Mouse (Mus musculus) left cerebral cortex, adult 18-20 months (tissue): ENCODE results near the gene Actn4. TPM values are rescaled to one million over a fixed set of nuclear protein-coding genes. Genes with fewer than 3 reads are reported as not detected.
"Not testable (repeated sequence)": the region's sequence is repeated elsewhere in the genome, so short reads cannot be mapped to it uniquely, and the experiment has no call there.

ENCODE experiments used
- DNase-seq, 2 experiments: peaks; one replicate each; pipeline ENCODE4 v3.0.0; 2021 to 2022; ENCODE audit warnings: low spot score in 2 of 2, mixed read lengths in 1 of 2
- total RNA-seq, 2 experiments: library from RNA; stranded (reverse); gene quantifications; 2 replicates each; pipeline ENCODE4 v1.2.3; 2021

The Actn4 gene
- total RNA-seq, 2 experiments from 2014 or later = 192 TPM

DNA sequence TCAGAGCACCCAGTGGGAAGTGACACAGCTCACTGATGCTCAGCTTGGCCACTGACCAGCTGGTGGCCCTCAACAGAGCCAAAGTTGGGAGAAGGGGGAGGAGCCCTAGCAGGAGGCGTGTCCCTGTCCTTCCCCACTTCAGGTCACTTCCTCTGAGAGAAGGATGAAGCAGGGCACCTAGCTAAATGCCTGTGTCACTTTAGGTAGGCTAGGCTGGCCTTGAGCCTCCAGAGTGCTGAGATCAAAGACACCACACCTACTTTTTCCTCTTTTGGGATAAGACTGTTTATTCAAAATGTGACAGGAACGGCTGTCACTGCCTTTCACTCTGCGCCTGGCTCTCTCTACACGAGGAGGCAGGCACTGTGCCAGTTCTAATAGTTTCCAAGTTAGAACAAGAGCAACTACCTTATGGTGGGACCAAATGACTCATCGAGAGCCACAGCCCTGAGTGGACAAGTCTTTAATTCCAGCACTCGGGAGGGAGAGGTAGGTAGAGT is 9.7 kb upstream of the Actn4 start:
- no peak for DNase-seq

DNA sequence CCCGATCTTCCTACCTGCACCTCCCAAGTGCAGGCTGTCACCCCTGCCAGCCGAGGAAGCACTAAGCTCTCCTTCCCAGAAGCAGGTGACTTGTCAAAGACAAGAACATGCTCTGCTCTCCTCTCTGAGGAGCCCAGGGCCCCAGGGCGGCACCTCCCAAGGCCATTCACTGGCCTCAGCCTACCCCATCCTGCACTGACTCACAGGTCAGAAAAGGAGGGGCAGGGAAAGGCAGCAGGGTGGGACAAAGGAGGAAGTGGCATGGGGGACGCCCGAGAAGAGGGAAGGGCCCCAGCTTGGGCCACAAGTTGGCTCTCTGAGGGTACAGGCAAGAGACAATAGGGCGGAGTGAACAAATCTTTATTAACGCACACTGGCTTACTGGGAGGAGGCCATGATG is 8.9 kb upstream of the Actn4 start:
- DNase-seq = no peak

DNA sequence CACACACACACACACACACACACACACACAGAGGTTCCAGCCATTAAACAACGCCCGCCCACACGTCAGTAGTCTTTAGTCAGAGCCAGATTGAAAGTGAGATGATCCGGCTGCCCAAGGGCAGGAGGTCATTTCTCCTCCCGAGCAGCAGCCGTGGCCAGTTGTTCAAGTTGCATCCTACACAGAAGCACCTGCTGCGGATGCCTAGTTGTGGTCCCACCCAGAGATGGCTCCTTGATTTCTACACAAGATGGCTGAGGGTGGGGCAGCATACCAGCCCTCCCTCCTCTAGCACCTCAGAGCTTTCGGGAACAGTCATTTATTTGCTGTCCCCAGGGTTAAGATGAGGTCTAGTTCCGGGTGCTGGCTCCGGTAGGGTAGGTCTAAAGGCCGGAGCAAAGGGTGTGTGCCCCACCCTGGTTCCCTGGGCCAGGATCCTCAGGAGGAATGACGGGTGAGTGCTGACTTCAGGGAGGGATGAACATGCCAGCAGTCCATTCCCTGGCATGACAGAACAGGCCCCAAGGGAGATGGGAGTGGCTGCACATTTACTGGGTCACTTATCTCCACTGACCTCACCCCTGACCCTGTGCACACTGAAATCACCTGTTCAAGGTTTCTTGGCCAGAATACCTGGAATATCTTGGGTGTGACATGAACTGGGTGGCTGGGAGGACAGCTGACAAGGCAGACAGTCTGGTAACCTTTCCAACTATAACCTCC is 7.7 kb upstream of the Actn4 start:
- DNase-seq = no peak

DNA sequence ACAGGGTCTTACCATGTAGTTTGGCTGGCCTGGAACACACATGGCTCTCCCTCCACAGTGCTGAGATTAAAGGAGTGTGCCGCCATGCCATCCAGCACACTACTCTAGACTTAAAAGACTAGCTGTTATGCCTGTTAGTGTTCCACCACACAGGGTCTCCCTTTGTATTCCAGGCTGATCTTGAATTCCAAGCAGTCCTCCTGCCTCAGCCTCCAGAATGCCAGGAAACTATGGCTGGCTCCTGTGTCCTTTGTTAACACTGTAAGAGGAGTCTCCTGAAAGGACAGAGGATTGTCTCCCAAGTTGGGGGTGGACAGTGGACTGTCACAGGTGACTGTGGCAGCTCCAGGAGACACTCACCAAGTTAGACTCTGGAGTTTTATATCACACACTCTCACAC is 7.1 kb upstream of the Actn4 start:
- no peak for DNase-seq

DNA sequence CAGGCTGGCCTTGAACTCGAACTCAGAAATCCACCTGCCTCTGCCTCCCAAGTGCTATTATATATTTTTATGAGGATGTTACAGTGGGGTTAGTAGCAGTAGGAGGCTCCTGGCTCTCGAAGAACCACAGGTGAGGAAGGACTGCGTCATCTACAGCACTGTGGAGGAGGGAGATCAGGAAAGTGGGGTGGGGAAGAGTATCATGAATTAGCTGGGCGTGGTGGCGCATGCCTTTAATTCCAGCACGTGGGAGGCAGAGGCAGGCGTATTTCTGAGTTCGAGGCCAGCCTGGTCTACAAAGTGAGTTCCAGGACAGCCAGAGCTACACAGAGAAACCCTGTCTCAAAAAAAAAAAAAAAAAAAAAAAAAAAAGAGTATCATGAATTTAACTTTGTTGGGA is 6.0 kb upstream of the Actn4 start:
- not testable (repeated sequence) for DNase-seq

DNA sequence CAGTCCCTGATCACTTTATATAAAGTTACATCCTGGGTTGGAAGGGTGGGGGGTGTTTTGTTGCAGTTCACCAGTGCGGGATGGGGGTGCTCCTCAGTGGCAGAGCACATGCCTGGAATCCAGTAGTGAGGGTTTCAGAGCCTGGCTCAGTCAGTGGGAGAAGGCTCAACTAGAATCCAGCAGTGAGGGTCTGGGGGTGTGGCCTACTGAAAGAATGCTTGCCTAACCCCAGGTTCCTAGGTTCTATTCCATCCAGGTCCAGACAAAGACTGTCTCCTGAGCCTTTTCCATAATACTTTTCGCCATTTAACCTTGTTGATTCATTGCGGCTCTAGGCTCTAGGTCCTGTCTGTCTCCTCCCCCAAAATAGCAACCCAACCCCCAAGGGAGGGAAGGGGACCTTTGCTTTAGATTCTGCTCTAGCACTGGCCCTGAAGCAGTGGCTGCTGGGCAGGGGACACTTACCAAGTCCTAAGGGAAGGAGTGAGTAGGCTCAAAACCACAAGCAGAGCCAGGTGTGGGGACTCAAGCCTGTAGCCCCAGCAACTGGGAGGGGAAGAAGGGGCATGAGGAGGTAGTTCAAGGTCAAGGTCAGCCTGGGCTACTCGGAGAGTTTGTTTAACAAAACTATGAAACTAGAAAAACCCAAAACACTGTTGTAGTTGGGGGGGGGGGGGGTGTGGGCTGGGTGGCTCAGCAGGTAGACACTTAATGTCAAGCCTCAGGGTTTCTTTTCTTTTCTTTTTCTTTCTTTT is 4.8 kb upstream of the Actn4 start:
- no peak for DNase-seq

DNA sequence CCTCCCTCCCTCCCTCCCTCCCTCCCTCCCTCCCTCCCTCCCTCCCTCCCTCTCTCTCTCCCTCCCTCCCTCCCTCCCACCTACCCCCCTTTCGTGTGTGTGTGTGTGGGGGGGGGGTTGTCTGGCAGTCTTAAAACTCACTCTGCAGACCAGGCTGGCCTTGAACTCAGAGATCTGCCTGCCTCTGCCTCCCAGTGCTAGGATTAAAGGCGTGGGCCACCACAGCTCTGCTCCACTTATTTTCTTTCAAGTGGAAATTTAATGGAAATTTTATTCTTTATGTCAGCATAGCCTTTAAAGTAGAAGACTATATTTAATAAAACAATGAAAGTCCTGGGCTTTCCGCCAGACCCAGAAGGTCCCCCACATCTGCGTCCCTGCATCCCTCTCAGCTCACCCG is 4.0 kb upstream of the Actn4 start:
- DNase-seq = no peak

DNA sequence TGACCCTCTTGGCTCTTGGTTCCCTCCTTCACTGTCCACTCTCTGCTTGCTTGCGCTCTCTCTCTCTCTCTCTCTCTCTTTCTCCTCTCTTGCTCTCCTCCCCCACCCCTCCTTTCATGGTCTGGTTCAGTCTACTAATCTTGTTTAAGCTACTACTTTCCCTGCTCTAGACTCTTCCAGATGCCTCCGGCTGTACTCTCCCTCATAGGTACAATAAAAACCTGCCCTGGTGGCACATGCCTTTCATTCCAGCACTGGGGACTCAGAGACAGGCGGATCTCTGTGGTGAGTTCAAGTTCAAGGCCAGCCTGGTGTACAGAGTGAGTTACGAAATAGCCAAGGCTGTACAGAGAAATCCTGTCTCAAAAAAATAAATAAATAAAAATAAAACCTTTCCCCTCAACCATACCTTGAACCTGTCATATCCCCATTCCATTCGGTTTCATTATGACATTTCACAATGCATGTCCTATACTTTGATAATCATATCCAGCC is 3.3 kb upstream of the Actn4 start:
- no peak for DNase-seq

DNA sequence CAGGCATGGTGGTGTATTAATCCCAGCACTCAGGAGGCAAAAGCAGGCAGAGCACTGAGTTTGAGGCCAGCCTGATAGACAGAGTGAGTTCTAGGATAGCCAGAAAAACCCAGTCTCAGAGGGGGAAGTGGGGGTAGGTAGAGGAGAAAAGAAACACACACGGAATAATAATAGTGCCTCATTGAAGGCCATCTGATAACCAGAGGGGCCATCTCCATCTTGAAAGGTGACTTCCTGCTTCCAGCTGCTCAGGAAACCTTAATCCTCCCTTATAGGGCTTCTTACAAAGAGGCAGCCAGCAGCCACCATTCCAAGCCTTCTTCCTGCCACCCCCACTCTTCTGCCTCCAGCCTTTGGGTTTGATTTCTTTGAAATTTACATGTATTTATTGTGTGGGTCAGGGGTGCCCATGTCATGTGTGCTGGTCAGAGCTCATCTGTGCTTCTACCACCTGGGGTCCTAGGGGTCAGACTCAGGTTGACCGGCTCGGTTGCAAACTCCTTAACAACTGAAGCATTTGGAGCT is 1.3 kb upstream of the Actn4 start:
- DNase-seq = no peak

DNA sequence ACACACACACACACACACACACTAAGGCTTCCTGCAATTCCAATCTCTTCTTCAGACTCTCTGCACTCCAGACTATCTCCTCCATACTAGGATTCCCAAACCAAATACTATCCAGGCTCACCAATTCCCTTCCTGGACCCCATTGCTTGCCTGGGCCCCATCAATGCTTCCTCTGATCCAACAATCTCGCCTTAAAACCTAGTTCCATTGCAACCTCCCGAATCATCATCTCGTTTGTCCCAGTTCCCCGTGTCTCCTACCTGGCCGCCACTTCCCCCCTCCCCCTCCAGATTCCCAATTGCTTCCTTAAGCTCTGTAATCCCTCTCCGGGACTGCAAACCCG is 585 bp downstream of the Actn4 start:
- DNase-seq = no peak

DNA sequence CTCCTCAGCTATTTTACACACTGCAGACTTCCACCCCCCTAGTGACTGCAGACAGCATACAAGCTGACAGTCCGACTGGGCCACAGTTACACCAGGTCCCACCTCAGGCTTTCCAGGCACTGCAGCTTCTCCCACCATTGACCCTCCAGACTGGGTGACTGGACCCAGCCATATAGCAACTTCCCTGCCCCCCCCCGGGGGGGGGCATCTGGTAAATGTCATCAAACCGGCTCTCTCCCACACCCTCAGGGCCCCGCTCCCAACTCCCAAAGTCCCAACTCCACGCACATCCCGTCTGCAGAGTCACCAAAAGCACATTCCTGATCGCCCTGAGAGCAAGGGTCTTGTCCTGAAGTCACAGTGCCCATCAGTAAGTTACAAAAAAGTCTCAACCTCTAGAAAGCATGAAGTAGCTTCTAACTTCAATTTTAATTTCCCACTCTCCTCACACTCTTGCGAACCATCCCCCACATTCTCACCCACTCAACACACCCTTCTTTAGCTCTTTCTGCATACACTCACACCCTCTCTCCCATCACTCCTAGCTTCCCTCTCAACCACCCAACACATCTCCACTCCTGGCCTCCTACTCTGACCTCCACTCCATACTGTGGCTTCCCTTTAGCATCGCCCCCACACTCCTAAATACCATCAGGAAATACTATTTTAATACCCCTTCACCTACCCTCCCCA is 1.6 kb downstream of the Actn4 start:
- peak; percentile 39 to 47 for DNase-seq

DNA sequence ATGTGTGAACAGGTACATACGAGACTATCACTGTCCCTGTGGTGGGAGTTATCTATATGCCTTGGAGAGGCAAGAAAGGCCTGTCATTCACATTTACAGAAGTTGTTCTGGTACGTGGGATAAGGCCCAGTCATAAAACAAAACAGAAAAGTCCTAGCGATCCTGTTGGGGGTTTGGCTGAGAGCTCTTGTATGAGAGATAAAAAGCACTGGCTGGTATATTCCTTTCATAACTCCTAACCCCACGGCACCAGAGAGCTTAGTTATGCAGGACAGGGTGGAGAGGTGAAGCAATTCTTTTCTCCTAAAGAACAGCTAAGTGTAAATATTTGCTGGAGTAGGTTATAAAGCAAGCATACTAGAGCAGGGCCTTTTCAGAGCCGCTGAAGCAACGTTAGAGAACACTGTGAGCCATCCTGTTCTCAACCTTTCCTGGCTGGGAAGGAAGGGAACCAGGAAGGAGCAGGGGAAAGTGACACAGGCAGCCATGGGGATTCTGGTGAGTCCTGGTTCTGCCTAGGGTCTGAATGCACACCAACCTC is 2.6 kb downstream of the Actn4 start:
- no peak for DNase-seq

DNA sequence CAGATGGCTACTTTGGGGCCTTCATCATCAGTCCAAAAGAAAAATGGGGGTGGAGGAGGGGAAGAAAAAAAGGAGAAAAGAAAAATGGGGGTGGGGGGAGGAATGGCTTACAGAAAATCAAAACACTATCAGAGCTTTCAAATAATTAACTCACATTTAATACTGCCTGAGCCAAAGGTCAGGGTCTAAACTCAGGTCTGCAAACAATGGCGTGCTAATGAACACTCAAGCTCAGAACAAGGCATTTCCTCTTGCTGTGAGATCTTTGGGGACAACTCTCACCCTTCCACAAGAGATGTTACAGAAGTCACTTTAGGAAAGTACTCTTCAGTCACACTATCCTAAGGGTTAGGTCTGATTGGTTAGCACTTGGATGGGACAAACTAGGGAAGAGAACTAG is 3.4 kb downstream of the Actn4 start:
- no peak for DNase-seq

DNA sequence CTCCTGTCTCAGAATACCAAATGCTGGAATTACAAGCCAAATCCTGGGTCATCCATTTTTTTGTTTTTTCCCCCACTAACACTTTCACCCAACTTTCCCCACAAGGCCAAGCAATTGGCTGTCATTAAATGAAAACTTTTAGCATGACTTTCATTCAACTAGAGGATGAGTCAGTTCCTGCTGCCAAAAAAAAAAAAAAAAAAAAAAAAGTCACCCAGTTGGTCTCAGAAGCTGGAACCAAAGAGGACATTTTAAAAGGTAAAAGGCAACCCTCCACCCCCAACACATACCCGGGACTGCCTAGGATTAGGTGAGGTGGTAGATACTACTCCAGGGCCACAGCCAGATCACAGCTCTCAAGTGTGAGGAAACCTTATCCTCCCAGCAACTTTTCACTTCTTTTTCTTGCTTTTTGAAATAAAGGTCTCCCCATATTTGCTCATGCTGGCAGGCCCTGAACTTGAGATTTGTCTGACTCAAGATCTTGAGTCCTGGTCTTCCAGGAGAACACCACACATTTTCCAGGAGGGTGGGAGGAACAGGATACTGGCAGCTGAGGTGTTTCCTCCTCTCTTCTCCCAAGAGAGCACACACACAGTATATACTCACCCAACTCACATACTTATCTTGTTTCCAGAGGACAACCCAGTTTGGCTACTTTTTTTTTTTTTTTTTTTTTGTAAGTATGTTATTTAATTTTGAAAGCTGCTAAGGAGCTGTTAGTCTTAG is 4.0 kb downstream of the Actn4 start:
- DNase-seq = no peak

DNA sequence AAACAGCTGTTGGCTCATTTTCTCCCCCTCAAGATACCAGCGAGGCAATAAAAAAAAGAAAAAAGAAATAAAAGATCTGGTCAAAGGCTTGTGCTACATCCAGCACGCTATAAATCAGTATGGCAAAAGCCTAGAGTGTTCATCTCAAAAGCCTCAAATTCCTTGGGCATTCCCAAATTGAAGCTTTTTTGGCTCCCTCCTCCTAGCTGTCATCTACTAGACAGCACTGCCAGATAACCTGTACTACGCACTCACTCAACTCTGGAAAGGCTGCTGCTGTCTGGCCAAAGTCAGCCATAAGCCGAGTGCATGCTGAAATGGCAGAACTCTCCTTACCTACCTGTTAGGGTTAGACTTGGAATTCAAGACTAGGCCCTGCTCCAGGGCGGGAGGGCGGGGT is 4.9 kb downstream of the Actn4 start:
- no peak for DNase-seq

DNA sequence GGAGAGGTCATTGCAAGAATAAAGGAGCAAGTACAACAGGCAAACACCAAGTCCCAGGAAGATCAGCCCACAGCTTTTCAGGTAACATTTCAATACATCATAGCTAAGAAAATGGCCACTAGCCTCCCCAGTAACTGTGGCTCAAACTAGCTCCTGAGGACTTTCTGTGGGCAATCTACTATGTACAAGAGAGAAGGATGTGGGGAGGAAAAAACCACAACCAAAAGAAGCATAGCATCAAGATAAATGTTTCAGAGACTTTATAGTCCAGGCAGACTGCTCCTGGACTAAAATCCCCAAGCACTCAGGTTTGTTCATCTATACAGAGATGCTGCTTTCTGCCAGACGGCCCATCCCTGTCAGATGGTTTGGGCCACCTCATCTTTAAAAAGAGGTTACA is 5.9 kb downstream of the Actn4 start:
- no peak for DNase-seq

DNA sequence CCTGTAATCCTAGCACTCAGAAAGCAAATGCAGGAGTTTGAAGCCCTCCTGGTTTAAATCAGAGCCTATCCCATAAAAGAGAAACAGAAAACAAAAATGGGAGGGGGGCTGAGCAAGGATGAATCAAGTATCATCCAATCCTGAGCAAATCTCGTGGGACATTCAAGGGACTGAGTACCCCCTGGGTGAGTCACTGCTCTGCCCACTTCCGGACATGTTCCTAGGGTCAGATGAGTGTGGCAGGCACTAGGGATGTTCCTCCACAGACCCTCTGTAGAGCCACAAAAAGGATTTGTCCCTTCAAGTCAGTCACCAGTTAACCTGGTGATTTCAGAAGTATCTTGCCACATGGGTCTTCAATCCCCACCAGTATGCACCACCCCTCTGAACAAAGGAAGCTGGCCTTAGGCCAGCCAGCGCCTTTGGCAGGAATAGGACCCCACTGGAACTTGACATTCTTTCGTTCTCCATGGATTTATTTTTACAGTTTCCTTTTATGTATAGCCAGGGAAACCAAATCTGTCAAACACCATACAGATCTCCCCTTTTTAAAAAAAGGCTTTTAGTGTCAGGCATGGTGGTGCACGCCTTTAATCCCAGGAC is 6.7 kb downstream of the Actn4 start:
- no peak for DNase-seq

DNA sequence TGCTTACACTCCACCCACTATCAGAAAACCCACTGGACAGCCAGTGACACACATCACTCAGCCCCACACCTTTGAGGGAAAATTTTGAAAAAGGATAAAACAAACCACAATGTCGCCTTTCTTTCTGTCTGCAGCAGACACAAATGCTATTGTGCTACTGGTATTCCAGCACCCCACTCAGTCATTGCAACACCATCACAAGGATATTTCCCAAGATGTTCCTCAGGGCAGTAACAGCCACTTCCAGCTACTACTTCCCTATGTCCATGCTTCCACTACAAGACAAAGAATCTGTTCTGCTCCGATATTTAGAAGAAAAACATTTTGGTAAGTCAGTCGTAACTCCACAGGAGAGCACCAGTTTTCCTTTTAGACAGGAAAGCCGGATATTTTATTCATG is 7.4 kb downstream of the Actn4 start:
- DNase-seq = no peak

DNA sequence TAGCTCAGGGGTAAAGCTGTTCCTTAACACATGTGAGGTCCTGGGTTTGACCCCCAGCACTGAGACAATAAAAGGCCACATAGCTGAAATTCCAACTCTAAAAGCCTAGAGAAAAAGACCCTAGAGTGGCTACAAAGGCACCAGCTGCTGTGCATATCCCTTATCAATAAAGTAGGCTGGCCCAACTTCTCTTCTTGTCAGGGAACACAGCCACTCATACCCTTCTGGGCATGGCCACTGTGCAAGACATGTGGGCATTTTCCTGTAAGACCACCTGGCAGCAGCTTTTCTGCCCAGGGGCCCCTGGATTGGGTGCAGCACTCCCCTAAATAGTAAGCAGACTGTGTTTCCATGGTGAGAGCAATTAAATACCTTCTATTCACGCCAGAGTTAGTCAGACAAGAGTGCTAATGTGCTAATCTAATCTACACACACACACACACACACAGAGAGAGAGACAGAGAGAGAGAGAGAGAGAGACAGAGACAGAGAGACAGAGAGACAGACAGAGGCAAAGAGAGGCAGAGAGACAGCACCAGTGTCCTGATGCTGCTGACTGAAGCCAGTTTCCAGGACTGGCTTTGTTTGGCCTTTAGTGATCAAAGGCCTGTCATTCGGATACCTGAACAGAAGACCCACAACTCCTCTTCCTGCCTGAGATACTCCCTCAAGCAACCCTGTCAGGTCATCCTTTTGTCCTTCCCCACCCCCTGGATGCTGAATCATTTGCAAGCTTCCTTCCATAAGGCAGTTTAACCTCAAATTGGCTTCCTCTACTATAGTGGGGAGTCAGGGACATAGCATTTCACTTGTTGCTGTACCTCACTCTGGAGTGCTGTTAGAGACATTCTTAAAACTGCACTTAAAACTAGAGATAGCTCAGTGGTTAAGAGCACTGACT is 8.4 kb downstream of the Actn4 start:
- no peak for DNase-seq
